Mouse (Mus musculus) heart, adult 2 months (tissue): ENCODE results near the gene Rpl31. TPM values are rescaled to one million over a fixed set of nuclear protein-coding genes. Genes with fewer than 3 reads are reported as not detected.

Experiments
- DNase-seq, 2 experiments: peaks; one replicate each; pipeline ENCODE4 v3.0.0; 2021
- H3K27ac ChIP-seq: fragments of 200-600 bp; 2 replicates; pipeline ENCODE4 v1.8.1; 2022
- H3K27me3 ChIP-seq: fragments of 200-500 bp; 2 replicates; pipeline ENCODE4 v1.6.1; 2012; ENCODE audit warnings: mild to moderate bottlenecking, low read length, inconsistent platforms, mixed read lengths; ENCODE audit not compliant: control insufficient read depth, insufficient read depth
- H3K36me3 ChIP-seq: fragments of 200-500 bp; 2 replicates; pipeline ENCODE4 v1.6.1; 2012; ENCODE audit warnings: low read length, inconsistent platforms; ENCODE audit not compliant: control insufficient read depth, insufficient read depth
- H3K4me1 ChIP-seq: fragments of 200-500 bp; 2 replicates; pipeline ENCODE4 v1.6.1; 2011; ENCODE audit warnings: low read length; ENCODE audit not compliant: control insufficient read depth, insufficient read depth
- H3K4me3 ChIP-seq: fragments of 200-600 bp; 2 replicates; pipeline ENCODE4 v1.8.1; 2022
- H3K79me2 ChIP-seq: fragments of 200-500 bp; replicated peaks from 2 replicates; pipeline ENCODE4 v1.6.1; 2012; ENCODE audit warnings: mild to moderate bottlenecking, inconsistent platforms, low read length, moderate library complexity, mixed read lengths; ENCODE audit not compliant: control insufficient read depth, insufficient read depth
- H3K9ac ChIP-seq: fragments of 200-500 bp; 2 replicates; pipeline ENCODE4 v1.6.1; 2012; ENCODE audit warnings: low read depth, mild to moderate bottlenecking, control low read depth, inconsistent platforms, low read length, mixed read lengths
- CTCF ChIP-seq: fragments of 200-600 bp; IDR thresholded peaks from 2 replicates; pipeline ENCODE4 v1.8.1; 2022; ENCODE audit warnings: antibody characterized with exemption, mild to moderate bottlenecking, moderate library complexity
- EP300 ChIP-seq: fragments of 200-500 bp; IDR thresholded peaks from 2 replicates; pipeline ENCODE4 v1.6.1; 2011; ENCODE audit warnings: low read depth, low read length, control low read depth; ENCODE audit not compliant: insufficient read depth
- POLR2A ChIP-seq: fragments of 200-500 bp; IDR thresholded peaks from 2 replicates; pipeline ENCODE4 v1.6.1; 2011; ENCODE audit warnings: mild to moderate bottlenecking, low read depth, low read length, control low read depth; ENCODE audit not compliant: insufficient read depth
- WGBS: fragments of 180-500 bp; shearing (Covaris S2); methylation state at CpG from one replicate; pipeline ENCODE4 v1.1.7; 2018; 5-methylcytosine and 5-hydroxymethylcytosine counted together
- intact Hi-C: fragments of 180-260 bp; cut with DNase I; formaldehyde crosslinking; loops from one replicate; pipeline ENCODE4 v1.15.1; 2025
- polyA plus RNA-seq: library from polyadenylated mRNA; depleted of rRNA; stranded (reverse); fragments of >200 nt; gene quantifications from 2 replicates; pipeline ENCODE4 v1.2.3, GENCODE M21; 2012
- total RNA-seq, 2 experiments: library from RNA; stranded (reverse); gene quantifications; 2 replicates each; pipeline ENCODE4 v1.2.3; 2021

Rpl31 gene
- total and polyA plus RNA-seq, 3 experiments, result 153 to 615 (median 513) TPM

GRCm38 (mm10) chr1:39378540-39378939 lies 10.9 kb downstream of the Rpl31 start:
- Histone ChIP-seq H3K9ac (no peak overlapping the region), H3K4me1 (no peaks in the 10 kb centered on the region), H3K4me3 (no peak overlapping the region), H3K27me3 (no peaks in the 10 kb centered on the region), H3K79me2 (no peaks in the 10 kb centered on the region), H3K27ac (no peak overlapping the region), H3K36me3 (no peaks in the 10 kb centered on the region)
- no peak for DNase-seq
- intact Hi-C loops, result no loop called here
- 86% methylated on average over 1 of the region's 1 CpGs for WGBS
- TF ChIP-seq EP300, result no peak
- TF ChIP-seq POLR2A, result no peak
- TF ChIP-seq CTCF, result no peak

DNA sequence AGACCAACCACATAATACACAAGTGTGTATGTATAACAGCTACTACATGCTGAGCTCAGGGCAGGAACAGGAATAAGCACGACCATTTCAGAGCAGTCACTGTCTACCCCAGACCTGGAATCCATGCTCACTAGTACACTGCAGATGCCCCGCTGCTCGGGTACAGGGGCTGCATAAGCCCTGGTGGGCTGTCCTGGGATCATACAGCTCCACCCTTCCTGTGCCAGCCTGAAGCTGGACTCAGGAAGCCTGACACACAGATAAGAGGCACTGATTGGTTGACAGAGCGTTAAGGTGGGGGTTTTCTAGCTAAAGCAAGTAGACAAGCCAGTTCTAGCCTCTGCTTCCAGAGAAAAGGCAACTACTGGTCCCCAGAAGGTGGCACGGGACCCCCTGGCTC lies 11.4 kb downstream of the Rpl31 start:
- Histone ChIP-seq H3K27ac (no peak overlapping the region), H3K27me3 (no peaks in the 10 kb centered on the region), H3K4me3 (no peak overlapping the region), H3K9ac (no peak overlapping the region), H3K79me2 (no peaks in the 10 kb centered on the region), H3K36me3 (no peaks in the 10 kb centered on the region), H3K4me1 (no peaks in the 10 kb centered on the region)
- intact Hi-C loops, result no loop called here
- TF ChIP-seq CTCF (no peak), POLR2A (no peak), EP300 (no peak)
- 46% methylated on average over 5 of the region's 5 CpGs for WGBS
- DNase-seq, result no peak

GRCm38 (mm10) chr1:39381017-39381416 lies 13.4 kb downstream of the Rpl31 start:
- no peak overlapping the region for H3K9ac ChIP-seq
- no peaks in the 10 kb centered on the region for H3K79me2 ChIP-seq
- H3K4me1 ChIP-seq, result no peaks in the 10 kb centered on the region
- intact Hi-C loops, result no loop called here
- WGBS, result 86% methylated on average over 9 of the region's 9 CpGs
- no peak overlapping the region for H3K4me3 ChIP-seq
- no peaks in the 10 kb centered on the region for H3K27me3 ChIP-seq
- no peak for DNase-seq
- H3K36me3 ChIP-seq, result no peaks in the 10 kb centered on the region
- H3K27ac ChIP-seq, result no peak overlapping the region
- TF ChIP-seq CTCF (no peak), POLR2A (no peak), EP300 (no peak)

- H3K27ac ChIP-seq, result no peak overlapping the region
Observed at GRCm38 (mm10) chr1:39384914-39385313, 17.3 kb downstream of the Rpl31 start.

GRCm38 (mm10) chr1:39386456-39386855 lies 18.8 kb downstream of the Rpl31 start:
- intact Hi-C loops, result no loop called here
- no peak overlapping the region for H3K4me3 ChIP-seq
- 72% methylated on average over 3 of the region's 3 CpGs for WGBS
- no peaks in the 10 kb centered on the region for H3K79me2 ChIP-seq
- H3K27ac ChIP-seq, result no peak overlapping the region
- no peak for TF ChIP-seq EP300
- no peak for TF ChIP-seq CTCF
- no peak for TF ChIP-seq POLR2A
- H3K36me3 ChIP-seq, result no peaks in the 10 kb centered on the region
- H3K9ac ChIP-seq, result no peak overlapping the region
- DNase-seq, result no peak
- H3K27me3 ChIP-seq, result no peaks in the 10 kb centered on the region
- no peaks in the 10 kb centered on the region for H3K4me1 ChIP-seq

More at GRCm38 (mm10) chr1:39384914-39385313, 17.3 kb downstream of the Rpl31 start:
- DNase-seq, result no peak
- Histone ChIP-seq H3K4me3 (no peak overlapping the region), H3K79me2 (no peaks in the 10 kb centered on the region), H3K4me1 (no peaks in the 10 kb centered on the region), H3K36me3 (no peaks in the 10 kb centered on the region), H3K9ac (no peak overlapping the region), H3K27me3 (no peaks in the 10 kb centered on the region)
- no peak for TF ChIP-seq POLR2A
- no peak for TF ChIP-seq CTCF
- intact Hi-C loops, result no loop called here
- 56% methylated on average over 9 of the region's 9 CpGs for WGBS

DNA sequence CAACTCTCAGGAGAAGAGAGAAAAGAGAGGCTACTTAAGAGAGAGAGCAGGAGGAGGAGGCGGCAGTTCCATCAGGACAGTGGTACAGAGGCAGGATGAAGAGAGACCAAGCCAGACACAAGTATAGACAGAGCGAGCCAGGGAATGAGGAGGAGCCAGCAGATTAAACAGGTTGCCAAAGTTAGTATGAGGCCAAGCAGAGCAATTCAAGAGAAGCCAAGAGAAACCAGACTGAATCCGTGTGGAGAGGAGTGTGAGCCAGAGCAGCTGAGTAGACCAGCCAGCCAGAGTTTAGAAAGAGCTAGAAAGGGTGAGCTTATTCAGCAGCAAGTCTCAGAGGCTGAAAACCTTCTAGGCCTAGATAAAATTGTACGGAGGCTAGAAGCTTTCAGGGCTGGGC lies 19.9 kb downstream of the Rpl31 start:
- WGBS, result 63% methylated on average over 4 of the region's 4 CpGs
- Histone ChIP-seq H3K4me1 (no peaks in the 10 kb centered on the region), H3K9ac (no peak overlapping the region), H3K27me3 (no peaks in the 10 kb centered on the region), H3K36me3 (no peaks in the 10 kb centered on the region), H3K4me3 (no peak overlapping the region), H3K79me2 (no peaks in the 10 kb centered on the region), H3K27ac (no peak overlapping the region)
- intact Hi-C loops, result no loop called here
- peak; percentile 39 to 65 for DNase-seq
- no peak for TF ChIP-seq CTCF
- TF ChIP-seq POLR2A, result no peak
- TF ChIP-seq EP300, result no peak
